Mouse (Mus musculus) spleen, adult 2 months (tissue): ENCODE measurements around the gene Cacna1s. TPM values are rescaled to one million over a fixed set of nuclear protein-coding genes. Genes with fewer than 3 reads are reported as not detected.
A peak's percentile ranks its signal among the peaks of the same experiment; 100 is the strongest.

Experiments used
- DNase-seq, 2 experiments: peaks; one replicate each; pipeline versions ENCODE4 v3.0.0 to v3.0.0-alpha.2; 2012 to 2021; ENCODE audit warnings: low spot score in 2 of 2, low read depth in 1 of 2
- H3K27ac ChIP-seq: fragments of 200-500 bp; 2 replicates; pipeline ENCODE4 v1.5.1; 2012; ENCODE audit warnings: low read length, inconsistent platforms; ENCODE audit not compliant: insufficient read depth
- H3K27me3 ChIP-seq: fragments of 200-500 bp; 2 replicates; pipeline ENCODE4 v1.6.1; 2012; ENCODE audit warnings: mild to moderate bottlenecking, moderate library complexity, low read length, inconsistent platforms; ENCODE audit not compliant: control insufficient read depth, insufficient read depth
- H3K36me3 ChIP-seq: fragments of 200-500 bp; 2 replicates; pipeline ENCODE4 v1.6.1; 2012; ENCODE audit warnings: mild to moderate bottlenecking, low read length, inconsistent platforms; ENCODE audit not compliant: control insufficient read depth, insufficient read depth
- H3K4me1 ChIP-seq: fragments of 200-500 bp; 2 replicates; pipeline ENCODE4 v1.6.1; 2011; ENCODE audit warnings: inconsistent platforms; ENCODE audit not compliant: control insufficient read depth, insufficient read depth, insufficient read length
- H3K4me3 ChIP-seq: fragments of 200-500 bp; 2 replicates; pipeline ENCODE4 v1.5.1; 2011; ENCODE audit warnings: mild to moderate bottlenecking, inconsistent platforms; ENCODE audit not compliant: insufficient read depth, insufficient read length; ENCODE audit errors: extremely low read depth
- CTCF ChIP-seq: fragments of 200-500 bp; IDR thresholded peaks from 2 replicates; pipeline ENCODE4 v1.5.1; 2011; ENCODE audit warnings: mild to moderate bottlenecking, inconsistent platforms; ENCODE audit not compliant: insufficient read depth, insufficient read length, insufficient replicate concordance; ENCODE audit errors: extremely low read depth
- POLR2A ChIP-seq: fragments of 200-500 bp; IDR thresholded peaks from 2 replicates; pipeline ENCODE4 v1.6.1; 2011; ENCODE audit warnings: low read depth, low read length, inconsistent platforms
- WGBS: fragments of 180-500 bp; shearing (Covaris S2); methylation state at CpG from one replicate; pipeline ENCODE4 v1.1.7; 2018; 5-methylcytosine and 5-hydroxymethylcytosine counted together
- polyA plus RNA-seq: library from polyadenylated mRNA; depleted of rRNA; stranded (reverse); fragments of >200 nt; gene quantifications from 2 replicates; pipeline ENCODE4 v1.2.3, GENCODE M21; 2012

The Cacna1s gene
- polyA plus RNA-seq, 1 experiment: 4.3 TPM

DNA sequence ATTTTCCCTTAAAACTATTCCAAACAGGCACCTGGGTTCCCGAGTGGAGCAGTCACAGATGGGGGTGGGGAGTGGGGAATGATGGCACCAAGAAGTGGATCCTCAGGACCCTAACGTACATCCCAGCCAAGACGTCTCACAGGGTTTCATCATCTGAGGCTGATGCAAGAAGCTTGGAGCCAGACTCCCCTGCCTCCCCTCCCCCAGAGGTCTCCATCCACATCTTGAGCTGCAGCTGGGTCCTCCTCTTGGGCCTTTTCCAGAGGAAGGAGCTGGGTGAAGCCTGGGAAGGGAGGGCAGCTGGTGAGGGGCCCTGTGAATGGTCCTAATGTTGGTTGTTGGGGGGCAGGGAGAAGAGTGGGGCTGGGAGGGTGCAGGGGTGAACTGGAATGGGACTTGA, 77.6 kb downstream of the Cacna1s start:
- TF ChIP-seq CTCF (no peak), POLR2A (no peak)
- H3K4me1 ChIP-seq: peaks cover 51% of the 10 kb centered on the region
- DNase-seq: no peak
- WGBS: 86% methylated on average over 3 of the region's 3 CpGs
- H3K27me3 ChIP-seq: no peaks in the 10 kb centered on the region
- peaks cover 2% of the 10 kb centered on the region; the same call in 1 of the 2 replicates for H3K36me3 ChIP-seq
- no peak overlapping the region for H3K4me3 ChIP-seq
- H3K27ac ChIP-seq: no peak overlapping the region

DNA sequence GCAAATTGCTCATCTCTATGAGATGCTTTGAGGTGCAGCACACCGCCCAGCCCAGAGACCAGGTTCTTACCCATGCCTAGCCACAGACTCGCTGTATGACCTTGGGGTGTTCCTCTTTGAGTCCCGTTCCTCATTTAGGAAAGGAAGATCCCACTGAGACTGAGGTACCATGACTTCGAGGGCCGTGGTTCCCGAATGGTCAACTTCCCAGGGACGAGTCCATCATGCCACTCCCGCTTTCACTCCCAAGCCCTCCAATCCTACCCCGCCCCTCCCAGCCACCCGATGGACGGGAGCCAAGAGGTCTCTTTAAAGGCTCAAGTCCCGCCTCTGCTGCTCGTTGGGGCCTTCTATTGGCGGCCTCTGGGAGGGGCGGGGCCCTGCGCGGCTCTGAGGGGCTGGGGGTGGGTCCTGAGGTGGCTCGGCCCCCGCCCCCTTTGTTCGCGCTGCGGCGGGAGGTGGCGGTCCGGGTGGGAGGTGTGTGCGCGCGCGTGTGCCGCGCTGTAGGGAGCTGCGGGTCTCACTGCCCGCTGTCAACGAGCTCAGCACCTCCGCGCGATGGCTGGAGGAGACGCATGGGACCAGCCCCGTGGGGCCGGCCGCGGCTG, 78.5 kb downstream of the Cacna1s start, which contains the start of gene Kif21b:
TSS of gene Kif21b (plus strand) at position 439 of the 608 bp plus-strand sequence.
- Histone ChIP-seq H3K27ac (peak within 1 kb of the TSS; percentile 97), H3K4me3 (peak within 1 kb of the TSS; percentile 96), H3K36me3 (peaks cover 2% of the 10 kb centered on the region; the same call in 1 of the 2 replicates), H3K27me3 (no peaks in the 10 kb centered on the region), H3K4me1 (peaks cover 58% of the 10 kb centered on the region)
- DNase-seq: peak; percentile 75 to 94
- TF ChIP-seq CTCF (no peak), POLR2A (peak; percentile 86)
- WGBS: under 1% methylated on average over 42 of the region's 42 CpGs

DNA sequence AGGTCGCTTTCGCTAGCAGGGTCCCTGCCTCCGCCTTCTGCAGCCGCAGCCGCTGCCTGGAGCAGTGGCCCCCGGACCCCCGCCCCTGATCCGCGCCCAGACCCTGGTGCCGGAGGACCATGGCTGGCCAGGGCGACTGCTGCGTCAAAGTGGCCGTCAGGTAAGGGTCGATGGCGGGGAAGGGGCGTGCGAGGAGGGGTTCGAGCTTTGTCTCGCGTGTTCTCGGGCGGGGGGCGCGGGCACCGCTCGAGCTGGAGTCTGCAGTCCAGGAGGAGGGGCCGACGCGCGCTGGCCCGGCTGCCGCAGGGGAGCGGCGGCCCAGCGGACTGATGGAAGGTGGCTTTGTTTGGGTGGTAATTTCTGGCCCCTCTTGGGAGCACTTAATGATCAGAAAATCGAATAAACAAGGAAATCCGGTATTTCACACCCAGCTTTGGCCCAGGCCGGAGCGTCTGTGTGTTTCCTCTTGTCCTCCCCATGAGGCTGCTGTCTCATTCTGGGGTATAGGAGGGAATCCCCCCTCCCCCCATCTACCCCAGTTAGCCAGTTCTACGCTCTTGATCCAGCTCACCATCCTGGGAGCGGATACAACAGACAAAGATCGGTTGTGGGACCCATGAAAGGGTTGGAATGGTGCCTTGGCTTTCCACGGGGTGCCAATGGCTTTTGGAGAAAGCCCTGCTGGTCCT, 79.2 kb downstream of the Cacna1s start:
- H3K4me1 ChIP-seq: peaks cover 65% of the 10 kb centered on the region
- peak overlapping the region; percentile 96 for H3K4me3 ChIP-seq
- H3K27ac ChIP-seq: peak overlapping the region; percentile 97
- peak in 1 of 2 experiments; percentile 57 for DNase-seq
- TF ChIP-seq POLR2A (no peak), CTCF (no peak)
- no peaks in the 10 kb centered on the region for H3K27me3 ChIP-seq
- H3K36me3 ChIP-seq: peaks cover 2% of the 10 kb centered on the region; the same call in 1 of the 2 replicates
- 1% methylated on average over 43 of the region's 43 CpGs for WGBS

DNA sequence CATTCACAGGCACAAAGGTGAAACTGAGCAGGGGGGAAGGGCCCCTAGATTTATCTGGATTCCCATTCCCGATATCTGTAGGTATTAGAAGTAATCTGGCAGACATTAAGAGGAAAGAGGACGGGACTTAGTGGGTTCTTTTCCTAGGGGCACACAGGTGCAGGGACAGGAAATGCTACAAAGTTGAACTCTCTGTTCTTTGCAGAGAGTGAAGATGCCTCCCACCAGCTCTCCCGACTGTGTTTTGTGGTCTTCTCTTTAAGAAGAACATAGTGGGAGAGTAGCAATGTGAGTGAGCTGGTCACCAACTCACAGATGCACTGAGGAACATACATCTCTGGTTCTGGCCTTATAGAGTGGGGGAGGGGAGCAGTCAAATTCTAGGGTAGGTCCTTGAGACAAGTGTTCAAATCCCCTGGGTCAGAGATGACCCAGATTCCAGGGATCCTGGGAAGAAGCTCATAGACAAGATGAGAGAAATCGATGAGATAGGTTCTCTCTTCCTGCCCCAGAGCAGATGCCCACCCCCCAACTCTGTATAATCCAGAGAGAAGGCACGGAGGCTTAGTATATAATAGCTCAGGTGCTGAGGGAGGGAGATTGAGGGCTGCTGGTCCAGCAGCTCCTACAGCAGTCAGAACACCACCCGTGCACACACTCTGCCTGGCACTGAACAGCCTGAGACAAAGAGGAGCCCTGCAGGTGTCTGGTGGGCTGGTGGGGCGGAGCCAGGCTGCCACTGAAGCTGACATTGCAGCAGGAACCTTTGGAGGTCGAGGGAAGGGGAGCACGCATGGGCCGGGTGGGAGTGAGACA, 80.0 kb downstream of the Cacna1s start:
- peak overlapping the region; percentile 97 for H3K27ac ChIP-seq
- no peak for DNase-seq
- H3K36me3 ChIP-seq: peaks cover 2% of the 10 kb centered on the region; the same call in 1 of the 2 replicates
- no peaks in the 10 kb centered on the region for H3K27me3 ChIP-seq
- WGBS: 23% methylated on average over 10 of the region's 10 CpGs
- peak overlapping the region; percentile 96 for H3K4me3 ChIP-seq
- no peak for TF ChIP-seq CTCF
- TF ChIP-seq POLR2A: no peak; the same call in 1 of the 2 replicates
- peaks cover 65% of the 10 kb centered on the region for H3K4me1 ChIP-seq

DNA sequence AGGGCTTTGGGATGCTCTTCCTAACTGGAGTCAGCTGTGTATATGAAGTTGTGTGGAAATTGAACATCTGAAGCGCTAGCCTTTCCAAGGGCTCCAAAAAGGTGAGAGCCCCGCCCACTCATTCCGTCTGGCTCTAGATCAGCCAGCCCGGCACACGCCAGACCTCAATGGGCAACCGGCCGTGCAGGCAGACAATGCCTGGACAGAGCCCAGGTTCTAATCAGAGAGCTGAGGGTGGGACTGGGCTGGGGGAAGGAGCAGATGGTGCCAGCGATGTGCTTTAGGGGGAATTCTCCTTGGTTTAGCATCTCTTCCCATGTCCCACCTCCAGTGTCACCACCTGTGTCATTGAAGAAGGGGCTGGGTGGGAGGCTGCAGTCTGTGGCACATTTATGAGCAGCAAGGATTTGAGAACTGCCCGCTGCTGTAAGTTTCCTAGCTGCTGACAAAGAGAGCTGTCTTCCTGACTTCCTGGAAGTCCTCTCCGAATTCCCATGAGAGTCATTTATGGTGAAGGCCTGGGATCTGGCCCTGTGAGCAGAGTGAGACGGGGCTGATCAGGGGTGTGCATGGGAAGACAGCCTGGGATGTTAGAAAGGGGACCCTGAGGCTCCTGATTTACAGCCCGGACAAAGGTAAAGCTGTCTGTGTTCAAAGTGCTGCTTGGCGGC, 81.2 kb downstream of the Cacna1s start:
- no peaks in the 10 kb centered on the region for H3K27me3 ChIP-seq
- 67% methylated on average over 13 of the region's 13 CpGs for WGBS
- H3K27ac ChIP-seq: peak overlapping the region; percentile 97
- peaks cover 2% of the 10 kb centered on the region; the same call in 1 of the 2 replicates for H3K36me3 ChIP-seq
- no peak for TF ChIP-seq CTCF
- TF ChIP-seq POLR2A: no peak
- H3K4me1 ChIP-seq: peaks cover 65% of the 10 kb centered on the region
- DNase-seq: no peak
- H3K4me3 ChIP-seq: peak overlapping the region; percentile 96; the same call in 1 of the 2 replicates

DNA sequence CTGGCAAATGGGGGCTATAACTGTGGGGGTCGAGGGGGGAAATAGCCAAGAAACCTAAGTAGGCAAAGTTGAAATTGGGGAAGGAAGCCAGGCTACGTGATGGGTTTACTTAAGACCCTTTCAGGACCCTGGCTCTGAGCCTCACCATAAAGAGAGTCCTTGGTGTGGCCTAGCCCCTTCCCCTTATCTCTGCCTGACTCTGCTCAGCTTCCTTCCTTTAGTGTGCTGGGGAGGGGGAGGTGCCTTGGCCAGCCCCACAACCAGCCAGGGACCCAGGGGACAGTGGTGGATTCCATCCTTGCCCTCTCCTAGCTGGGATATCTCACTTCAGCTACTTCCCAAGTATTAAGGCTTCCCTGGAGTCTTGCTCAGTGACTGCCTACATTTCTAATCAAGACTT, 82.0 kb downstream of the Cacna1s start:
- no peak for DNase-seq
- Histone ChIP-seq H3K27ac (peak overlapping the region; percentile 97), H3K36me3 (peaks cover 2% of the 10 kb centered on the region; the same call in 1 of the 2 replicates), H3K4me3 (peak overlapping the region; percentile 31; the same call in 1 of the 2 replicates), H3K4me1 (peaks cover 67% of the 10 kb centered on the region), H3K27me3 (no peaks in the 10 kb centered on the region)
- no peak for TF ChIP-seq POLR2A
- 16% methylated on average over 2 of the region's 2 CpGs for WGBS
